Mouse (Mus musculus) gastrocnemius, postnatal 10 days (tissue): ENCODE data around the gene Mroh8. TPM values are rescaled to one million over a fixed set of nuclear protein-coding genes. Genes with fewer than 3 reads are reported as not detected.

ENCODE experiments used
- DNase-seq: peaks from one replicate; pipeline ENCODE4 v3.0.0; 2021; ENCODE audit warnings: mixed read lengths
- long read RNA-seq, 2 experiments: library from polyadenylated mRNA; stranded (forward); transcript quantifications; one replicate each; pipeline ENCODE4 v2.0.0; 2021
- total RNA-seq, 2 experiments: library from RNA; stranded (reverse); gene quantifications; 2 replicates each; pipeline ENCODE4 v1.2.3; 2021

The Mroh8 gene
- under 1 TPM; 0.18 to 0.47 TPM for total RNA-seq
- long read RNA-seq, experiment 1 = 0 reads
- long read RNA-seq, experiment 2, partial matches to known transcripts = 1 of 1 reads
- long read RNA-seq, experiment 2, other reads (novel, unspliced or antisense) = 0 of 1 reads

- DNase-seq = no peak
Observed at GRCm38 (mm10) chr2:157279416-157279800, at the start of gene Mroh8. Mroh8 (minus strand) TSS chr2:157279549.

GRCm38 (mm10) chr2:157328570-157328969 is 49.2 kb upstream of the Mroh8 start:
- DNase-seq = no peak

GRCm38 (mm10) chr2:157328106-157328505 is 48.8 kb upstream of the Mroh8 start:
- no peak for DNase-seq

- DNase-seq = no peak
Observed at GRCm38 (mm10) chr2:157325238-157325637, 45.9 kb upstream of the Mroh8 start.

GRCm38 (mm10) chr2:157322029-157322766 is 42.8 kb upstream of the Mroh8 start:
- no peak for DNase-seq

GRCm38 (mm10) chr2:157320886-157321285 is 41.5 kb upstream of the Mroh8 start:
- no peak for DNase-seq

- no peak for DNase-seq
Observed at GRCm38 (mm10) chr2:157320135-157320534, 40.8 kb upstream of the Mroh8 start.

GRCm38 (mm10) chr2:157317220-157317619 is 37.9 kb upstream of the Mroh8 start:
- DNase-seq = no peak

GRCm38 (mm10) chr2:157316358-157316933 is 37.1 kb upstream of the Mroh8 start:
- no peak for DNase-seq

- DNase-seq = no peak
Observed at GRCm38 (mm10) chr2:157315486-157315885, 36.1 kb upstream of the Mroh8 start.

- DNase-seq = no peak
Observed at GRCm38 (mm10) chr2:157314310-157314709, 35.0 kb upstream of the Mroh8 start.

- DNase-seq = no peak
Observed at GRCm38 (mm10) chr2:157313718-157314117, 34.4 kb upstream of the Mroh8 start.

GRCm38 (mm10) chr2:157310963-157311637 is 31.8 kb upstream of the Mroh8 start:
- no peak for DNase-seq

- no peak for DNase-seq
Observed at GRCm38 (mm10) chr2:157309611-157310010, 30.3 kb upstream of the Mroh8 start.

GRCm38 (mm10) chr2:157308273-157308917 is 29.0 kb upstream of the Mroh8 start:
- no peak for DNase-seq

- DNase-seq = peak; percentile 34
Observed at GRCm38 (mm10) chr2:157307715-157308265, 28.4 kb upstream of the Mroh8 start.

GRCm38 (mm10) chr2:157306091-157307032 is 27.0 kb upstream of the Mroh8 start:
- DNase-seq = no peak

GRCm38 (mm10) chr2:157303096-157303495 is 23.7 kb upstream of the Mroh8 start:
- DNase-seq = no peak

- DNase-seq = no peak
Observed at GRCm38 (mm10) chr2:157300051-157300450, 20.7 kb upstream of the Mroh8 start.

- no peak for DNase-seq
Observed at GRCm38 (mm10) chr2:157296105-157296689, 16.8 kb upstream of the Mroh8 start.

GRCm38 (mm10) chr2:157292093-157292492 is 12.7 kb upstream of the Mroh8 start:
- DNase-seq = peak; percentile 84
